Mouse (Mus musculus): ENCODE results near the gene Med22. TPM values are rescaled to one million over a fixed set of nuclear protein-coding genes. Genes with fewer than 3 reads are reported as not detected.
A peak's percentile ranks its signal among the peaks of the same experiment; 100 is the strongest.

Med22 gene
- polyA plus RNA-seq, 1 experiment from 2014 or later, result 135 TPM

DNA sequence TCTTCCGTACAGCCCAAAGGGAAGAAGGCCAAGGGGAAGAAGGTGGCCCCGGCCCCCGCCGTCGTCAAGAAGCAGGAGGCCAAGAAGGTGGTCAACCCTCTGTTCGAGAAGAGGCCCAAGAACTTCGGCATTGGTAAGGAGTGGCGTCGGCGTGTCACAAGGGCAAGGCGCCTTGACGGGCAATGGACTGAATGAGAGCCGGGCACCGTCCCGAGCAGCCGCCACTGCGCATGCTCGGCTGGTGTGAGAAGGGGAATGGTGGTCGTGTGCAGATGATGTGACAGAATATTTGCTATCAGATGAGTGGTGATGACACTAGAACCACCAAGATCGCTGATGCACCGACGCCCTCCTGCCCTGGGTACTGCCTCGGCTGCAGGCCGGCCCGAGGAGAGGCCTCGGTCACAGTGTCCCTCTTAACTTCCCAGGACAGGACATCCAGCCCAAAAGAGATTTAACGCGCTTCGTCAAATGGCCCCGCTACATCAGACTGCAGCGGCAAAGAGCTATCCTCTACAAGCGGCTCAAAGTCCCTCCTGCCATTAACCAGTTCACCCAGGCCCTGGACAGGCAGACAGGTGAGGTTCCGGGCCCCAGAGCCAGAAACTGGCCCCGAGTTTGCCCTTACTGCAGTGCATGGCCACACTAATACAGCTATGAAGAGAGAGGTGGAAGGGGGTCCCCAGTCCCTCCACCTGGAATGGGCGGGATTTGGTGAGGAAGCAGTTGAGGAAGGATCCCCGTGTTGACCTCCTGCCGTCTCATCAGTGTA lies 703 bp upstream of the Med22 start:
- Histone ChIP-seq H3K9me3 (ENCODE audit: control insufficient read depth, low read length) (no peaks in the 10 kb centered on the region), H3K27me3 (ENCODE audit: control insufficient read depth, insufficient read depth, low read length) (no peaks in the 10 kb centered on the region), H3K4me2 (ENCODE audit: low read length) (peak overlapping the region; percentile 98), H3K4me3 (replicated peaks; ENCODE audit: low read depth, low read length) (peak overlapping the region; percentile 78), H3K9ac (replicated peaks; ENCODE audit: low read length) (peak overlapping the region; percentile 92), H3K4me1 (ENCODE audit: control insufficient read depth, insufficient read depth, low read length) (peaks cover 32% of the 10 kb centered on the region), H3K36me3 (ENCODE audit: control insufficient read depth, insufficient read depth, low read length) (peaks cover 54% of the 10 kb centered on the region), H3K27ac (replicated peaks; ENCODE audit: low read depth, low read length) (peak overlapping the region; percentile 90)
- 2% methylated on average over 36 of the region's 37 CpGs for WGBS
- ATAC-seq (ENCODE audit: low FRiP score, low TSS enrichment) (peak; percentile 63), DNase-seq (peak; percentile 86)

DNA sequence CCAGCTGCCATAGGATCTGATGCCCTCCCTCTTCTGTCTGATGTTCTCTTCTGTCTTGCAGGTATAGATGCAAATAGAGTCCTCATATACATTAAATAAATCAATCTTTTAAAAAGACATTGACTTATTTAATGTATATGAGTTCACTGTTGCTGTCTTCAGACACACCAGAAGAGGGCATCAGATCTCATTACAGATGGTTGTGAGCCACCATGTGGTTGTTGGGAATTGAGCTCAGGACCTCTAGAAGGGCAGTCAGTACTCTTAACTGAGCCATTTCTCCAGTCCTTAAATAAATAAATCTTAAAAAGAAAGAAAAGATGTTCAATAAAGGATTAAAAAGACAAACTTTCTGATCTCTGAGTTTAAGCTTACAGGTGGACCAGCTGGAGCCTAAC lies 1.1 kb downstream of the Med22 start:
- H3K9ac ChIP-seq (replicated peaks; ENCODE audit: low read length), result peak overlapping the region; percentile 84
- H3K27ac ChIP-seq (replicated peaks; ENCODE audit: low read depth, low read length), result peak overlapping the region; percentile 90; the same call in 1 of the 2 replicates
- H3K4me3 ChIP-seq (replicated peaks; ENCODE audit: low read depth, low read length), result peak overlapping the region; percentile 78
- DNase-seq (no peak), ATAC-seq (ENCODE audit: low FRiP score, low TSS enrichment) (no peak)
- H3K9me3 ChIP-seq (ENCODE audit: control insufficient read depth, low read length), result no peaks in the 10 kb centered on the region
- H3K27me3 ChIP-seq (ENCODE audit: control insufficient read depth, insufficient read depth, low read length), result no peaks in the 10 kb centered on the region
- H3K36me3 ChIP-seq (ENCODE audit: control insufficient read depth, insufficient read depth, low read length), result peaks cover 69% of the 10 kb centered on the region
- peak overlapping the region; percentile 81 for H3K4me2 ChIP-seq (ENCODE audit: low read length)
- H3K4me1 ChIP-seq (ENCODE audit: control insufficient read depth, insufficient read depth, low read length), result peaks cover 24% of the 10 kb centered on the region

DNA sequence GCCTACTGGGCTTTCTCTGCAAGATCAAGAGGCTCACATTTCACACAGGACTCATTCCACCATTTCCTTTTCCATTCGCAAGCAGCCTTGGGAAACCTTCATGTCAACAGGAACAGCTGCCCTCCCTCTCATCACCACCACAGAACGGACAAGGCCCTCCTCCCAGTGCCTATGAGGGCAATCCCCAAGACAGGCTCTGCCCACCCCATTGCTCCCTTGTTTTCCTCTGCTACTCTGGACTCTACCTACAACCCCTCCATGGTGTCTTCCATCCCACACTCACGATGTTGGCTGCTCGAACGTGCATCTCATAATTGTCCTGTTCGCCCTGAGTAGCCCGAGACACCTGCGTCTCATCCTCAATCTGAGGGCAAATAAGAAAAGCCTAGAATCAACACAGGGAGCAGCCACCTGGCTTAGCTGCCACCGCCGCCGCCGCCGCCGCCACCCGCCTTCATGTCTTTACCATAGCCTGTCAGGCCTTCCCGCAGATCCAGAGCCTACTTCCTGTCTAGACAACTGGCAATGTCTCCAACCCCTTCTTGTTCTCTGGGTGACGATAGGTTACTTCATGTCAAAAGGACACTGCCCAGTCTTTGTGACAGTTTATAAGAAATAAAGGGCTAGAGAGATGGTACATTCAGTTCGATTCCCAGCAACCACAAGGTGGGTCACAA lies 1.6 kb downstream of the Med22 start:
- Histone ChIP-seq H3K4me3 (replicated peaks; ENCODE audit: low read depth, low read length) (peak overlapping the region; percentile 78), H3K36me3 (ENCODE audit: control insufficient read depth, insufficient read depth, low read length) (peaks cover 66% of the 10 kb centered on the region), H3K27ac (replicated peaks; ENCODE audit: low read depth, low read length) (no peak overlapping the region), H3K27me3 (ENCODE audit: control insufficient read depth, insufficient read depth, low read length) (no peaks in the 10 kb centered on the region), H3K9me3 (ENCODE audit: control insufficient read depth, low read length) (no peaks in the 10 kb centered on the region), H3K4me2 (ENCODE audit: low read length) (peak overlapping the region; percentile 81), H3K9ac (replicated peaks; ENCODE audit: low read length) (peak overlapping the region; percentile 28), H3K4me1 (ENCODE audit: control insufficient read depth, insufficient read depth, low read length) (peaks cover 25% of the 10 kb centered on the region)
- DNase-seq, result no peak
- ATAC-seq (ENCODE audit: low FRiP score, low TSS enrichment), result no peak
- 91% methylated on average over 18 of the region's 18 CpGs for whole genome bisulfite sequencing

DNA sequence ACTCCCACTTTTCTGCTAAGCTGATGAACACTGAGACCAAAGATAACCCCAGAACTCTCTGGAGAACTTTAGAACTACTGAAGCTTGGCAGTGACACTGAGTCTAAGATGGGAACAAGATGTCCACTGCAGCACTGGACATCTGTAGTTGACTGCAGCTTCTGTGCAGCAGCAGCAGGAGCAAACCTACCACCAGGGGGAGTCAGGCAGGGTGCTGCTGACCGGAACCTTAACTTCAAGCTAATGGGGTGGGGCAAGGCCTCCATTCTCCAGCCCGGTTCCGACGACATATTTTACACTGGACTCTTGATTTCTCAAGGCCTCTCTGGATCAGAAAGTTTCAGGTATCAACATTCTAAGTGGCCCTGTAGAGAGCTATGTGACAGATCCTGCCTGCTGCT lies 3.4 kb downstream of the Med22 start:
- Histone ChIP-seq H3K9me3 (ENCODE audit: control insufficient read depth, low read length) (no peaks in the 10 kb centered on the region), H3K4me3 (replicated peaks; ENCODE audit: low read depth, low read length) (no peak overlapping the region), H3K36me3 (ENCODE audit: control insufficient read depth, insufficient read depth, low read length) (peaks cover 48% of the 10 kb centered on the region), H3K4me1 (ENCODE audit: control insufficient read depth, insufficient read depth, low read length) (peaks cover 30% of the 10 kb centered on the region), H3K4me2 (ENCODE audit: low read length) (no peak overlapping the region), H3K27me3 (ENCODE audit: control insufficient read depth, insufficient read depth, low read length) (no peaks in the 10 kb centered on the region), H3K27ac (replicated peaks; ENCODE audit: low read depth, low read length) (no peak overlapping the region), H3K9ac (replicated peaks; ENCODE audit: low read length) (no peak overlapping the region)
- WGBS, result 63% methylated on average over 4 of the region's 4 CpGs
- peak; percentile 57 for DNase-seq
- ATAC-seq (ENCODE audit: low FRiP score, low TSS enrichment), result no peak

DNA sequence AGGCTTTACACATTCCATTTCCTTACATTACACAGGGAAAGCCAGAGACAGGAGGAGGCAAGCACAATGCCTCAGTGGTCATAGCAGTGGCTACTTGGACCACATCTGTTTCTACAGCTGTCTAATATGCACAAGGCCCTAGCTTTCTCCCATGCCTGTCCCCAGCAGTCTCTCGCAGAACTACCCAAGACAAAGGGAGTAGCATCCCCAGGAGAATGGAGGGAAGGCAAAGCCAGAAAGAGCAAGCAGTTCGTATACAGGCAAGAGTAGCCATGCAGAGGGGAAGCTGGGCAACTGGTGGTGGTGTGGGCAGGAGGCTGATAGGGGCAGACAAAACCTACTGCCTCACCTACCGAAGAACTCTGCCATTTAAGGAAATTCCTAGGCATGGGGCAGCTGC lies 4.0 kb downstream of the Med22 start:
- H3K4me1 ChIP-seq (ENCODE audit: control insufficient read depth, insufficient read depth, low read length), result peaks cover 30% of the 10 kb centered on the region
- H3K27ac ChIP-seq (replicated peaks; ENCODE audit: low read depth, low read length), result no peak overlapping the region
- no peaks in the 10 kb centered on the region for H3K9me3 ChIP-seq (ENCODE audit: control insufficient read depth, low read length)
- no peak overlapping the region for H3K4me3 ChIP-seq (replicated peaks; ENCODE audit: low read depth, low read length)
- H3K27me3 ChIP-seq (ENCODE audit: control insufficient read depth, insufficient read depth, low read length), result no peaks in the 10 kb centered on the region
- ATAC-seq (ENCODE audit: low FRiP score, low TSS enrichment), result no peak
- H3K36me3 ChIP-seq (ENCODE audit: control insufficient read depth, insufficient read depth, low read length), result peaks cover 45% of the 10 kb centered on the region
- H3K9ac ChIP-seq (replicated peaks; ENCODE audit: low read length), result no peak overlapping the region
- no peak overlapping the region for H3K4me2 ChIP-seq (ENCODE audit: low read length)
- 100% methylated on average over 3 of the region's 3 CpGs for WGBS
- DNase-seq, result no peak

DNA sequence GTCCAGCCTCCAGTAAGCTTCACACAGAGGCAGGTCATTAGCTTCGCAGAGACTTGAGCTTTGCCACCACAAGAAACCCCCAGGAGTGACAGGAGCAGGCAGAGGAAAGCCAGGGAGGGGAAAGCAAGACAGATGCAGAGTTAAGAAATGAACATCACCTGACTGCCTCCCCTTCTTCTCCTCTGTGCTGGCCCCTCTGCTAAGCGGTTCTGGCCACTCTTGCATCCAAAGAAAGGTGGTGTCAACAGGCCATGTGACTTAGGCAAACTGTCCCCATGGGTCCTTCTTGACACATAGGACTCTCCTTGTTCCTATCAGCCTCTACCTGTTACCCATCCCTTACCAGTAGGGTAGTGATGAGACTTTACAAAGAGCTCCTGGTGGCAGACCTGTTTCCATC lies 4.5 kb downstream of the Med22 start:
- no peak for DNase-seq
- Histone ChIP-seq H3K9me3 (ENCODE audit: control insufficient read depth, low read length) (no peaks in the 10 kb centered on the region), H3K27me3 (ENCODE audit: control insufficient read depth, insufficient read depth, low read length) (no peaks in the 10 kb centered on the region), H3K4me1 (ENCODE audit: control insufficient read depth, insufficient read depth, low read length) (peaks cover 34% of the 10 kb centered on the region), H3K36me3 (ENCODE audit: control insufficient read depth, insufficient read depth, low read length) (peaks cover 45% of the 10 kb centered on the region), H3K4me3 (replicated peaks; ENCODE audit: low read depth, low read length) (no peak overlapping the region), H3K27ac (replicated peaks; ENCODE audit: low read depth, low read length) (no peak overlapping the region), H3K9ac (replicated peaks; ENCODE audit: low read length) (no peak overlapping the region), H3K4me2 (ENCODE audit: low read length) (no peak overlapping the region)
- ATAC-seq (ENCODE audit: low FRiP score, low TSS enrichment), result no peak
- WGBS, result 93% methylated on average over 2 of the region's 2 CpGs

DNA sequence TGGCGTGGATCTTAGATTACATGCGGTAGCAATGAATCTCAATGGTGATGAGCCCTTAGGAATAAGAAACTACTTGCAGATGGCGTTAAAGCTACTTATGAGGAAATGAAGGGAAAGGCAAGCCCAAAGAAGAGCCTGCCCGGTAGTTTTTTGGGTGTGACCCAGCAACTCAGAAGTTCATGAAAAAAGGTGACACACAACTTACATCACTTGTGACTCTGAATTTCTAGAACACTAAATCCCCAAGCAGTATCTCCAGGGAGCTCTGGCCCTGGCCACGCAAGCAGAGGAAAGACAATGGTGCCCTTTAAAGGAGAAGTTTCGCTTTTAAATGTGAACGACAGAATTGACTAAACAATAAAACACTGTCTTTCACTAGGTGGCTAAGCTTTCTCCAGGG lies 7.2 kb downstream of the Med22 start:
- H3K4me2 ChIP-seq (ENCODE audit: low read length), result peak overlapping the region; percentile 86
- H3K27me3 ChIP-seq (ENCODE audit: control insufficient read depth, insufficient read depth, low read length), result no peaks in the 10 kb centered on the region
- H3K9ac ChIP-seq (replicated peaks; ENCODE audit: low read length), result peak overlapping the region; percentile 69
- DNase-seq (no peak), ATAC-seq (ENCODE audit: low FRiP score, low TSS enrichment) (no peak)
- no peaks in the 10 kb centered on the region for H3K9me3 ChIP-seq (ENCODE audit: control insufficient read depth, low read length)
- 10% methylated on average over 7 of the region's 7 CpGs for WGBS
- peak overlapping the region; percentile 88 for H3K4me3 ChIP-seq (replicated peaks; ENCODE audit: low read depth, low read length)
- peaks cover 59% of the 10 kb centered on the region for H3K36me3 ChIP-seq (ENCODE audit: control insufficient read depth, insufficient read depth, low read length)
- peak overlapping the region; percentile 86 for H3K27ac ChIP-seq (replicated peaks; ENCODE audit: low read depth, low read length)
- H3K4me1 ChIP-seq (ENCODE audit: control insufficient read depth, insufficient read depth, low read length), result peaks cover 18% of the 10 kb centered on the region

DNA sequence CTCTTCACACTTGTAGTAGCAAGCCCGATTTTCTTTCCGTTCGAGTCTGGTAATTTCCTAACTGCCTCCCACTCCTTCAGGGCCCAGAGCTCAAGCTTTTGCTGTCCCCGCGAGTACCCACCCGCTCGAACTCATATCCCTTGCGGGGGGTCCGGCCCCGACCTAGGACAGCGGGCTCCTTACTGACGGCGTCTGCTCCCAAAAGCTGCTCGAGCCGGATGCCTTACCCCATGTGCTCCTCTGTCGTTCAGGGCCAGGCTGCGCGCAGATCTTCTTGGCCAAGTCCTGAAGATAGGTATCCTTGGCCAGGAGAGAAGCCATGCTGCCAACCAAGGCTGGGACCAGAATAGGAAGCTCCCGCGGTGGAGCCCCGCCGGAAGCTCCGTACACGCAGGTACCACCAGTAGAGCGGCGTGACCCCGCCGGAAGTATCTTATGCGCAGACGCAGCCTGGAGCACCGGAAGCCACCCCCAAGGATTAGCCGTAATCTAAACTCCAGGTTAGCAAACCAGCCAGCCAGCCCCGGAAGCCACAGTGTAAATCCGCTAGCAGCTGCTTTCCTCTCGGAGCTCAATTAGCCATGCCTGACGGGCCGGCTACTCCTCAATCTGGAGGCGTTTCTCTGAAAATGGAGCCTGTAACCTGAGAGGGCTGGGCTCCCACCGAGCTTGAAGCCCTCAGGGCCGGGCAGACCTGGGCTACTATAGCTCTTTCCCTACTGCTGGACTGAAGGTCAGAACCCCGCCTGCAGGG lies 7.8 kb downstream of the Med22 start, which contains the start of gene Surf6:
TSS of gene Surf6 (minus strand) at position 413 of the 754 bp plus-strand sequence.
- Histone ChIP-seq H3K9ac (replicated peaks; ENCODE audit: low read length) (peak within 1 kb of the TSS; percentile 81), H3K4me1 (ENCODE audit: control insufficient read depth, insufficient read depth, low read length) (peaks cover 18% of the 10 kb centered on the region), H3K4me2 (ENCODE audit: low read length) (peak within 1 kb of the TSS; percentile 86), H3K27ac (replicated peaks; ENCODE audit: low read depth, low read length) (peak within 1 kb of the TSS; percentile 86), H3K27me3 (ENCODE audit: control insufficient read depth, insufficient read depth, low read length) (no peaks in the 10 kb centered on the region), H3K9me3 (ENCODE audit: control insufficient read depth, low read length) (no peaks in the 10 kb centered on the region), H3K4me3 (replicated peaks; ENCODE audit: low read depth, low read length) (peak within 1 kb of the TSS; percentile 88), H3K36me3 (ENCODE audit: control insufficient read depth, insufficient read depth, low read length) (peaks cover 59% of the 10 kb centered on the region)
- DNase-seq (peak; percentile 98), ATAC-seq (ENCODE audit: low FRiP score, low TSS enrichment) (peak; percentile 92)
- WGBS, result under 1% methylated on average over 41 of the region's 41 CpGs
